Mouse (Mus musculus) 3134 (cell line): ENCODE results near the gene Ehd1.
"Not testable (repeated sequence)": the region's sequence is repeated elsewhere in the genome, so short reads cannot be mapped to it uniquely, and the experiment has no call there.

Experiments used
- DNase-seq: peaks from one replicate; pipeline ENCODE4 v3.0.0-alpha.2; 2011; ENCODE audit warnings: low spot score; ENCODE audit not compliant: insufficient read length; ENCODE audit errors: extremely low read depth

The Ehd1 gene

DNA sequence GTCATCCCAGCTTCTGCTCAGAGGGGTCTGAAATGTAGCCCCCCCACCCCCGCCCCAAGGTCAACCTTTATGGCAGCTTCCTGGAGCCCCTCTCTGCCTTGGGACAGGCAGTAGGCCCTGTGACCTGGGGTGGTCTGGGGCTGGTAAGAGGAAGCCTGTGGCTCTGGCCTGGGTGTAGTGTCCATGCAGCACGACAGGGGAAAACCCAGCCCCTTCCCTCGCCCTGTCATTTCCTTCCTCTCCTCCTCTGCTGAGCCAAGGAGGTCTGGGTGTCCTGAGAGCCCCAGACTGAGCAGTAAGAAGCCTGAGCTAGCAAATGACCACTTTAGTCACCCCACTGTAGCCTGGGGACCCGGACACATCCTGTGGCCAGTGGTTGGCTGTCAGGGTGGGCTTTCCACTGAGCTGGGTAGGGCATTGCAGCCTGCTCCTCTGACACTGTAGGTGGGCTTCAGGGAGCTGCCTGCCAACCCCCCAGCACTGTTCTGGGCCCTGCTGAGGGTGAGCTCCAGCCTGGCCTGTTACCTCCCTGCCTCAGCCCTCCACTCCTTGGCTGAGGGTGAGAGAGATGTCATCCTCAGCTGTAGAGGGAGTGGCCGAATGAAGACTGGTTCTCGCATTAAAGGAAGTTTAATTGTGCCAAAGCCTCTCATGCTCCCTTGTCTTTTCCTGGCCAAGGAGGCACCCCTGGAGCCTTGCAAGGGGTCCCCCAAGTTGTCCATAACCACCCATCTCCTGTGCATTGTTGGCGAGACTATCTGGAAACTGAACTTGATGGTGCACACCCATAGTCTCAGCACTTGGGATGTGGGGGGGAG is 23.1 kb downstream of the Ehd1 start:
- no peak for DNase-seq

DNA sequence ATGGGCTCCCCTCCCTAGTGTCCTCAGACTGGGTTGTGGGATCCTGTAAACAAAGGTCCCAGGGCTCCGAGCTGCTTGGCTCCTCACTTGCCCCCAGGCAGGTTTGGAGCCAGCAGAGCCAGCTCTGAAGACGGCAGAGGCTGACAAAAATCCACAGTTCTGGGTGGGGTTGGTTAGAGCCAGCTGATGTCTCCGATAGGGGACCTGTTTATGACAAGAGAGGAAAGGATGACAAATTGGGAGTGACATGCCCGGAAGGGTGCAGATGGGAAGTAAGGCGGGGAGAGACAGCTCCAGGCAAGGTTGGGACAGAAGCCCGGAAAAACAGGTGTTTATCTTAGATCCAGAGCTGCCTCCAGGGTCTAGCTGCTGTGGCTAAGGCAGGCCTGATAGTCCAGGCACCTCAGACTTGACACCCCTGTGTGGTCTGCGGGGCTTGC is 23.9 kb downstream of the Ehd1 start:
- no peak for DNase-seq

- DNase-seq, result no peak
Measured at GRCm38 (mm10) chr19:6302114-6302513, 25.6 kb downstream of the Ehd1 start.

- DNase-seq, result no peak
Measured at GRCm38 (mm10) chr19:6302522-6302921, 26.0 kb downstream of the Ehd1 start.

GRCm38 (mm10) chr19:6303831-6304230 is 27.3 kb downstream of the Ehd1 start:
- no peak for DNase-seq

- peak; percentile 65 for DNase-seq
Measured at GRCm38 (mm10) chr19:6304787-6305516, 28.4 kb downstream of the Ehd1 start.

- no peak for DNase-seq
Measured at GRCm38 (mm10) chr19:6305517-6306115, 29.1 kb downstream of the Ehd1 start.

GRCm38 (mm10) chr19:6306137-6306551 is 29.6 kb downstream of the Ehd1 start, which contains the start of gene Cdc42bpg:
Cdc42bpg (plus strand) TSS chr19:6306456.
- no peak for DNase-seq

- DNase-seq, result no peak
Measured at GRCm38 (mm10) chr19:6306586-6306985, 30.1 kb downstream of the Ehd1 start.

DNA sequence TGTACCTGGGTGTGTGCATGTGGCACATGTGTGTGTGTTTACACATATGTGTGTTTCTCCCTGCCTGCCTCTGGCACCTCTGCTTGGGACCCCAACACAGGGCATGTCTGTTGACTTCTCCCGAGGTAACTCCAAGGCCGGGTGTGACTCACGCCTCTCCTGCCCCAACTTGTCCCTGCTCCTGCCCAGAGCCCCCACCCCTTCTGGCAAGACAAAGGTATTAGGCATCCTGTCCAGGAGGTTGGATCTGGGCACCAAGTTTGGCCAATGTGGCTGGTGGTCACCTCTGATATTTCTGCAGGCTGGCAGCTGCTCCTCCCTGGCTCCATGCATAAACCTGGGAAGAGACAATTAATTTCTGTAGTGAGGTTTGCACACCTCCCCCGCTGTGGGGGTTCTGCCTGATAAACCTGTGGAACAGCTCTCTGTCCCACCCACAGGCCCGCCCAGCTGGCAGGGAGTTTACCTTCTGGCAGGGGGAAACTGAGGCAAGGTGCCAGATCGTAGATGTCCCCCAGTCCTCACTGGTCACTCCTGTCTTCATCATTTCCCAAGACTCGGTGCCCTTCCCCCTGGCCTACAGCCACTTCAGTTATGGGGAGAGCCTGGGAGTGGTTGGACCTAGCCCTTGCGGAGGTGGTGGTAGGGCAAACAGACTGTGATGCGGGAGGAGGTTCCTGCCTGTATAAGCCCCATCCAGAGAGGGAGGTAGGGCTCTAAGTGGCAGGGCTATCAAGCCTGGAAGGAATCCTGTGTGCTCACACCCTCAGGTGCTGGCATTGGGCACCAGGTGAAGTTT is 31.4 kb downstream of the Ehd1 start:
- DNase-seq, result no peak

- DNase-seq, result no peak
Measured at GRCm38 (mm10) chr19:6310181-6310580, 33.7 kb downstream of the Ehd1 start.

- DNase-seq, result not testable (repeated sequence)
Measured at GRCm38 (mm10) chr19:6311783-6312182, 35.3 kb downstream of the Ehd1 start.

DNA sequence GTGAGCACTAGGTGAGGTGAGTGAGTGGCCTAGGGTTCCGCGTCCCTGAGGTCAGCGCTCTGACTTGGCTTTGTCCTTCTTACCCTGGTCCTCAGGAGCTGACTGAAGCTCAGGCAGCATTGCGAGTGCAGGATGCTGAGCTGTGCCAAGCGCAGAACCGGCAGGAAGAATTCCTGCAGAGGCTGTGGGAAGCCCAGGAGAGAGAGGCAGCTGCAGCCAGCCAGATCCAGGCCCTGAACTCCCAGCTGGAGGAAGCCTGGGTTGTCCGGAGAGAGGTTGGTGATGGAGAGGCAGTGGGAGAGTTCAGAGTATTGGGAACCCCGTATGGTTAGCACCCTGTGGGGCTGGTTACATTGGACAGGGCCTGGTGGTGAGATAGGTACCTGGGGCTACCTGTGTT is 37.3 kb downstream of the Ehd1 start:
- no peak for DNase-seq

- DNase-seq, result no peak
Measured at GRCm38 (mm10) chr19:6314513-6314912, 38.0 kb downstream of the Ehd1 start.

- no peak for DNase-seq
Measured at GRCm38 (mm10) chr19:6315573-6315972, 39.0 kb downstream of the Ehd1 start.

- no peak for DNase-seq
Measured at GRCm38 (mm10) chr19:6318145-6318544, 41.6 kb downstream of the Ehd1 start.

- no peak for DNase-seq
Measured at GRCm38 (mm10) chr19:6321358-6321757, 44.8 kb downstream of the Ehd1 start.

DNA sequence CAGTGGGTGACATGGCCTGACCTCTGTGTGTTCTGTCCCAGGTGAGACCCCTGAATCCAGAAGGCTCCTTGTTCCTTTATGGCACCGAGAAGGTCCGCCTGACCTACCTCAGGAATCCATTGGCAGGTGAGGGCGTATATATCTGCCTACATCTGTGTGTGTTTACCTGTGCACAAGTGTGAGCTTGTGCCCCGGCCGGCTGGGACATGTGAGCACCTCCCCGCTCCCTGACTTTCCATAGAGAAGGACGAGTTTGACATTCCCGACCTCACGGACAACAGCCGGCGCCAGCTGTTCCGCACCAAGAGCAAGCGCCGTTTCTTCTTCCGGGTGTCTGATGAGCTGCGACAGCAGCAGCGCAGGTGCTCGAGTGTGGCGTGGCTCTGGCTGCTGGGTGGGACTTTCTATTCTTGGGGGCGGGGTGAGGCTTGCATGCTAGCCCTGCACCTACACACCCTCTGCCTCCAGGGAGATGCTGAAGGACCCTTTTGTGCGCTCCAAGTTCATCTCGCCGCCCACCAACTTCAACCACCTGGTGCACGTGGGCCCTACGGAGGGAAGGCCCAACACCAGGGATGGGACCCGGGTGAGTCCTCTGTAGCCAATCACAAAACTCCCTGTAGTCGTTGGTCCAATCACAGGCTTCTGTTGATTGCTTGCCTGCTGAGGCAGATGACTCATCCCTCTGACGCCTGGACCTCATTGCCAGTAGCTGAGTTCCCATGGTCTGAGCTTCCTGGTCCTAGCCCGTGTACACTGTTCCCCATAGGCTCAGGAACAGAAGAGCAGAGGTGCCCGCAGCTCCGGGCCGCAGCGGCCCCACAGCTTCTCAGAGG is 45.5 kb downstream of the Ehd1 start:
- DNase-seq, result peak; percentile 76

DNA sequence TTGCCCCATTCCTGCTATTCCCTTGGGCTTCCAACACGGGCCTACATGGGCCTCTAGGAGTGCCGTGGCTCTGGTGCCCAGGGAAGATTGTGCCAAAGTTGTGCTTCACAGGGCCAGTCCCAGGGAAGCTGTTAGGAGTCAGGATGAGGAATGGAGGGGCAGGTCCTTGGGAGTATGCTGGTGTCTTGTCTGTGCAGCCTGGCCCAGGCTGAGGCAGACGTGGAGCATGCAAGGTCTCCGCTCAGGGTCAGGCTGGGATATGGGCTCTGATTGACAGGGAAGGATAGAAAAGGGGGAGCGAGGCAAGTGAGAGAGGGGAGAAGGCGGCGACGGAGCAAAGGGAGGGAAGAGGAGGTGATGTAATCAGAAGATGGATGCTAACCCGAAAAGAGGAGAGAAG is 48.2 kb downstream of the Ehd1 start:
- no peak for DNase-seq

GRCm38 (mm10) chr19:6331178-6331577 is 54.7 kb downstream of the Ehd1 start:
- no peak for DNase-seq
